Mouse (Mus musculus): ENCODE measurements around the gene Prr22. TPM values are rescaled to one million over a fixed set of nuclear protein-coding genes. Genes with fewer than 3 reads are reported as not detected.

The Prr22 gene
- total and polyA plus RNA-seq, 3 experiments, result 0.11 to 2.0 (median 0.29) TPM

DNA sequence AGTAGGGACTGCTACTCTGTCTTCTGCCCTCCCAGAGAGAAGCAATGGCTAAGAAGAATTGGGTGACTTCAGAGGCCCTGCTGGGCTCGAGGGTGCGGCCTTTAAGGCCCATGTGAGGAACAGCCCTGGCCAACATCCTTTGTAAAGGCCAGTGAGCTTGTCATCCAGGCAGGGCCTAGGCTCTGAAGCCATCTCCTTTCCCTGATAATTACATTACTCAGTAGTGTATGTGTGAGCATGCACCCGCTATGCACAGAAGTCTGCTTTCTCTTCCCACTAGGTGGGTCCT, 45.0 kb downstream of the Prr22 start:
- peaks cover 16% of the 10 kb centered on the region for H3K4me1 ChIP-seq (ENCODE audit: control insufficient read depth, insufficient read depth, low read length)
- intact Hi-C loops (cut with DNase I), result loop anchor here (2.0 kb wide), 1 partner anchor 16 kb away; the partner anchor contains the start of gene Rfx2
- 57% methylated on average over 3 of the region's 3 CpGs for WGBS
- no peaks in the 10 kb centered on the region for H3K27me3 ChIP-seq (ENCODE audit: control insufficient read depth, insufficient read depth, low read length)
- peak overlapping the region; percentile 47 for H3K27ac ChIP-seq
- DNase-seq, result no peak
- no peaks in the 10 kb centered on the region for H3K36me3 ChIP-seq (ENCODE audit: control insufficient read depth, insufficient read depth, low read length)
- H3K4me3 ChIP-seq, result no peak overlapping the region
- H3K9ac ChIP-seq (ENCODE audit: low read depth, low read length), result no peak overlapping the region
- no peaks in the 10 kb centered on the region for H3K79me2 ChIP-seq (replicated peaks; ENCODE audit: control insufficient read depth, insufficient read depth, low read length)
- TF ChIP-seq POLR2A (IDR thresholded peaks at IDR 0.05; ENCODE audit: insufficient read depth, low read depth, low read length) (no peak), CTCF (IDR thresholded peaks at IDR 0.05) (no peak), EP300 (IDR thresholded peaks at IDR 0.05; ENCODE audit: insufficient read depth, low read depth, low read length) (no peak)

DNA sequence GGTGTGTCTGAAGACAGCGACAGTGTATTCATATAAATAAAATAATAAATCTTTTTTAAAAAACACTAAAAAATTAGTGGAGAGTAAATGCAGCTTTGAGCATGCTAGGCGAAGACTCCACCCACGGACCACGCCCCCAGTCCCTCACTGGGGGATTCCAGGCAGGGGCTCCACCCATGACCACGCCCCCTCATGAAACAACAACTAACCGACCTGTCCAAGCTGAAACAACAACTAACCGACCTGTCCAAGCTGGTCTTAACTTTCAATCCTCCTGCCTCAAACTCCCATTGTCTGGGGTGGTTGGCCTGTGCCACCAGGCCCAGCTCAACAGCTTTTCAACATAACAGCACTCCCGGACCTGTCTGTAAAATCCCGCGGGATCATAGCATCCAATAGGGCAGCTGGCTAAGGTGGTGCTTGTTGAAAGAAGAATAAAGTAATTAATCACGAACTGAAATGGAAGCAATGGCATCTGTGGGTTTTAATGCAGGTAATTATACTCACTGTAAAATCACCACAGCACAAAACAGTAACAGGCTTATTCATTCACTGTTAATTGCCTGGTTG, 48.1 kb downstream of the Prr22 start:
- peak in 1 of 2 experiments; percentile 31 for DNase-seq
- 48% methylated on average over 11 of the region's 11 CpGs for WGBS
- intact Hi-C loops (cut with DNase I), result no loop called here
- no peak overlapping the region for H3K27ac ChIP-seq
- no peak overlapping the region for H3K9ac ChIP-seq (ENCODE audit: low read depth, low read length)
- no peaks in the 10 kb centered on the region for H3K36me3 ChIP-seq (ENCODE audit: control insufficient read depth, insufficient read depth, low read length)
- no peaks in the 10 kb centered on the region for H3K27me3 ChIP-seq (ENCODE audit: control insufficient read depth, insufficient read depth, low read length)
- no peak overlapping the region for H3K4me3 ChIP-seq
- H3K4me1 ChIP-seq (ENCODE audit: control insufficient read depth, insufficient read depth, low read length), result peaks cover 8% of the 10 kb centered on the region
- no peak for TF ChIP-seq POLR2A (IDR thresholded peaks at IDR 0.05; ENCODE audit: insufficient read depth, low read depth, low read length)
- no peak for TF ChIP-seq CTCF (IDR thresholded peaks at IDR 0.05)
- no peak for TF ChIP-seq EP300 (IDR thresholded peaks at IDR 0.05; ENCODE audit: insufficient read depth, low read depth, low read length)
- H3K79me2 ChIP-seq (replicated peaks; ENCODE audit: control insufficient read depth, insufficient read depth, low read length), result no peaks in the 10 kb centered on the region

DNA sequence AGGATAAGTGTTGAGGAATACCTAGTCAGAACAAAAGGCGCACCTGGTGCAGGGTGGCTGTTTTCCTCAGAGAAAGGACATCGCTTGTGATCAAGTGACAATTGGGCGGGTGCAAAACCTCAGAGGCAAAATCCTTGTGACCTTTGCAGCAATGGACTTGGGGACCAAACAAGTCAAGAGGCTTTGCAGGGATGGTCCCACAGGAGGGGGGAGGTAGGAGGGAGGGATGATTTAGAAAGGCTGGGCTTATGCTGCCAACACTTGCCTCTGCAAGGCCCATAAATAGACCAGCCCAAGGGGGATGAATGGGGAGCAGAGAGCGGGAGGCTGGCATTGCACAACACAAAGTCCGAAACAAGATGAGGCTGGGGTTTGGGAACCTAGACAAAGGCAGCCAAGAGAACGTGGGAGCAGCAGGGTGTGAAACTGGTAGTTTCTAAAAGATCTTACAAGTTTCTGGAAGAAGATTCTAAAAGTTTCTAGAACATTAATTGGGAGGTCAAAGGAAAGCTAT, 49.0 kb downstream of the Prr22 start:
- Histone ChIP-seq H3K79me2 (replicated peaks; ENCODE audit: control insufficient read depth, insufficient read depth, low read length) (no peaks in the 10 kb centered on the region), H3K4me3 (no peak overlapping the region), H3K27me3 (ENCODE audit: control insufficient read depth, insufficient read depth, low read length) (no peaks in the 10 kb centered on the region), H3K27ac (peak overlapping the region; percentile 11; the same call in 1 of the 2 replicates), H3K36me3 (ENCODE audit: control insufficient read depth, insufficient read depth, low read length) (no peaks in the 10 kb centered on the region), H3K9ac (ENCODE audit: low read depth, low read length) (no peak overlapping the region), H3K4me1 (ENCODE audit: control insufficient read depth, insufficient read depth, low read length) (peaks cover 8% of the 10 kb centered on the region)
- TF ChIP-seq POLR2A (IDR thresholded peaks at IDR 0.05; ENCODE audit: insufficient read depth, low read depth, low read length), result no peak
- TF ChIP-seq EP300 (IDR thresholded peaks at IDR 0.05; ENCODE audit: insufficient read depth, low read depth, low read length), result no peak
- TF ChIP-seq CTCF (IDR thresholded peaks at IDR 0.05), result no peak
- WGBS, result 61% methylated on average over 6 of the region's 6 CpGs
- DNase-seq, result peak in 1 of 2 experiments; percentile 41
- intact Hi-C loops (cut with DNase I), result no loop called here

DNA sequence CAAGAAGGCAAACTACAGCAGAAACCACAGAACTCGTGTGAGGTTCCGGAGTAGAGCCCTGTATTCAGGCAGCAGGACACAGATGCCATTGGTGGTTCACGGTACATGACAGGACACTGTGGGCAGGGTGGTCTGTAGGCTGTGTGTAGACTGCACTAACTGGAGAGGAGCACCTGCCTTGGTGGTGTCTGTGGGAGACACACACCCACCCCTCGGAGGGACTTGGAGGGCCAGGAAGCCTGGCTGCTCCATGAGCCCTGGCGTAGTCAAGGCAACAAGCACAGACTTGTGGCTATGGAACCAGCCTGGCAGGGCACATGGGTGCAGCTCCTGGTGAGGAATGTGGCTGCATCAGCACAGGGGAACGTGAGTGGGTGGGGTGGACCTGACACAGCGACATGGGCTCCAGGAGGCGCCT, 49.7 kb downstream of the Prr22 start:
- Histone ChIP-seq H3K4me3 (no peak overlapping the region), H3K36me3 (ENCODE audit: control insufficient read depth, insufficient read depth, low read length) (no peaks in the 10 kb centered on the region), H3K27ac (peak overlapping the region; percentile 11; the same call in 1 of the 2 replicates), H3K9ac (ENCODE audit: low read depth, low read length) (no peak overlapping the region), H3K27me3 (ENCODE audit: control insufficient read depth, insufficient read depth, low read length) (no peaks in the 10 kb centered on the region), H3K79me2 (replicated peaks; ENCODE audit: control insufficient read depth, insufficient read depth, low read length) (no peaks in the 10 kb centered on the region), H3K4me1 (ENCODE audit: control insufficient read depth, insufficient read depth, low read length) (peaks cover 7% of the 10 kb centered on the region)
- no peak for TF ChIP-seq EP300 (IDR thresholded peaks at IDR 0.05; ENCODE audit: insufficient read depth, low read depth, low read length)
- TF ChIP-seq CTCF (IDR thresholded peaks at IDR 0.05), result no peak
- no peak for TF ChIP-seq POLR2A (IDR thresholded peaks at IDR 0.05; ENCODE audit: insufficient read depth, low read depth, low read length)
- WGBS, result 69% methylated on average over 8 of the region's 8 CpGs
- DNase-seq, result peak in 1 of 2 experiments; percentile 29
- intact Hi-C loops (cut with DNase I), result no loop called here

Other genes starting within 250 kb of the Prr22 start
- gene Gm20219, start 215.9 kb upstream of the Prr22 start, total RNA-seq (2021), result under 1 TPM; 0.34 to 0.39 TPM
- gene Gm20219, start 215.9 kb upstream of the Prr22 start, polyA plus RNA-seq (2012; rRNA removed), result 1.00 and 1.7 TPM in 2 replicates
- 10 to 100 TPM; 36.8 to 43.1 TPM for gene Safb2, start 185.7 kb upstream of the Prr22 start, total RNA-seq (2021)
- 42.5 and 47.5 TPM in 2 replicates for gene Safb2, start 185.7 kb upstream of the Prr22 start, polyA plus RNA-seq (2012; rRNA removed)
- 10 to 100 TPM; 61.3 to 69.1 TPM for gene Safb, start 185.4 kb upstream of the Prr22 start, total RNA-seq (2021)
- gene Safb, start 185.4 kb upstream of the Prr22 start, polyA plus RNA-seq (2012; rRNA removed), result 51.0 and 57.5 TPM in 2 replicates
- gene 2410015M20Rik, start 160.5 kb upstream of the Prr22 start, total RNA-seq (2021), result 100 to 1,000 TPM; 291 to 329 TPM
- gene 2410015M20Rik, start 160.5 kb upstream of the Prr22 start, polyA plus RNA-seq (2012; rRNA removed), result 320 and 381 TPM in 2 replicates
- gene Rpl36, start 156.8 kb upstream of the Prr22 start, total RNA-seq (2021), result 100 to 1,000 TPM; 671 to 795 TPM
- gene Rpl36, start 156.8 kb upstream of the Prr22 start, polyA plus RNA-seq (2012; rRNA removed), result 801 and 1,357 TPM in 2 replicates
- gene Lonp1, start 143.4 kb upstream of the Prr22 start, total RNA-seq (2021), result 100 to 1,000 TPM; 113 to 131 TPM
- 95.9 and 116 TPM in 2 replicates for gene Lonp1, start 143.4 kb upstream of the Prr22 start, polyA plus RNA-seq (2012; rRNA removed)
- not detected for gene Catsperd, start 142.1 kb upstream of the Prr22 start, total RNA-seq (2021)
- gene Catsperd, start 142.1 kb upstream of the Prr22 start, polyA plus RNA-seq (2012; rRNA removed), result 0.23 and 0.44 TPM in 2 replicates
- 10 to 100 TPM; 37.6 to 37.7 TPM for gene Ranbp3, start 97.0 kb upstream of the Prr22 start, total RNA-seq (2021)
- gene Ranbp3, start 97.0 kb upstream of the Prr22 start, polyA plus RNA-seq (2012; rRNA removed), result 40.6 and 44.5 TPM in 2 replicates
- gene Ndufa11, start 52.5 kb upstream of the Prr22 start, total RNA-seq (2021), result 100 to 1,000 TPM; 748 to 906 TPM
- gene Ndufa11, start 52.5 kb upstream of the Prr22 start, polyA plus RNA-seq (2012; rRNA removed), result 1,680 and 1,786 TPM in 2 replicates
- gene Vmac, start 52.2 kb upstream of the Prr22 start, total RNA-seq (2021), result 1 to 10 TPM; 3.0 to 4.7 TPM
- 8.3 and 9.9 TPM in 2 replicates for gene Vmac, start 52.2 kb upstream of the Prr22 start, polyA plus RNA-seq (2012; rRNA removed)
- 10 to 100 TPM; 24.4 to 26.8 TPM for gene Nrtn, start 12.7 kb upstream of the Prr22 start, total RNA-seq (2021)
- 26.2 and 49.3 TPM in 2 replicates for gene Nrtn, start 12.7 kb upstream of the Prr22 start, polyA plus RNA-seq (2012; rRNA removed)
- gene Dus3l, start 5.5 kb upstream of the Prr22 start, total RNA-seq (2021), result 10 to 100 TPM; 17.7 to 19.4 TPM
- 36.2 and 38.7 TPM in 2 replicates for gene Dus3l, start 5.5 kb upstream of the Prr22 start, polyA plus RNA-seq (2012; rRNA removed)
- 1 to 10 TPM; 2.8 to 3.0 TPM for gene Rfx2, start 60.8 kb downstream of the Prr22 start, total RNA-seq (2021)
- 5.1 and 6.0 TPM in 2 replicates for gene Rfx2, start 60.8 kb downstream of the Prr22 start, polyA plus RNA-seq (2012; rRNA removed)
- gene Acsbg2, start 104.2 kb downstream of the Prr22 start, total RNA-seq (2021), result not detected
- 0.04 and 0.09 TPM in 2 replicates for gene Acsbg2, start 104.2 kb downstream of the Prr22 start, polyA plus RNA-seq (2012; rRNA removed)
- not detected for gene 1700061G19Rik, start 105.2 kb downstream of the Prr22 start, total RNA-seq (2021)
- 0.04 TPM in 1 of 2 replicates, not detected in the other for gene 1700061G19Rik, start 105.2 kb downstream of the Prr22 start, polyA plus RNA-seq (2012; rRNA removed)
- gene Mllt1, start 165.2 kb downstream of the Prr22 start, total RNA-seq (2021), result 10 to 100 TPM; 25.3 to 27.2 TPM
- 27.2 and 31.4 TPM in 2 replicates for gene Mllt1, start 165.2 kb downstream of the Prr22 start, polyA plus RNA-seq (2012; rRNA removed)
- not detected for gene Acer1, start 211.9 kb downstream of the Prr22 start, total RNA-seq (2021)
- not detected in 2 replicates for gene Acer1, start 211.9 kb downstream of the Prr22 start, polyA plus RNA-seq (2012; rRNA removed)
- 10 to 100 TPM; 72.1 to 84.9 TPM for gene Clpp, start 220.1 kb downstream of the Prr22 start, total RNA-seq (2021)
- 150 and 155 TPM in 2 replicates for gene Clpp, start 220.1 kb downstream of the Prr22 start, polyA plus RNA-seq (2012; rRNA removed)
- 10 to 100 TPM; 65.3 to 72.8 TPM for gene Alkbh7, start 227.1 kb downstream of the Prr22 start, total RNA-seq (2021)
- 74.5 and 90.8 TPM in 2 replicates for gene Alkbh7, start 227.1 kb downstream of the Prr22 start, polyA plus RNA-seq (2012; rRNA removed)
- gene Pspn, start 229.8 kb downstream of the Prr22 start, total RNA-seq (2021), result not detected
- not detected in 2 replicates for gene Pspn, start 229.8 kb downstream of the Prr22 start, polyA plus RNA-seq (2012; rRNA removed)
- 10 to 100 TPM; 20.7 TPM for gene Gtf2f1, start 241.0 kb downstream of the Prr22 start, total RNA-seq (2021)
- gene Gtf2f1, start 241.0 kb downstream of the Prr22 start, polyA plus RNA-seq (2012; rRNA removed), result 12.3 and 14.3 TPM in 2 replicates
- gene Gm17949, start 241.2 kb downstream of the Prr22 start, total RNA-seq (2021), result under 1 TPM in 1 of 2 experiments, not detected in 1; 0.18 TPM
- gene Gm17949, start 241.2 kb downstream of the Prr22 start, polyA plus RNA-seq (2012; rRNA removed), result not detected in 2 replicates